Mouse (Mus musculus) liver, embryonic 12.5 days (tissue): ENCODE data around the gene Wdr43. TPM values are rescaled to one million over a fixed set of nuclear protein-coding genes. Genes with fewer than 3 reads are reported as not detected.

ENCODE experiments used
- polyA plus RNA-seq: library from polyadenylated mRNA; unstranded; fragments of >200 nt; fragmentation: Nextera tagmentation; extraction: Ambion mirVana; gene quantifications from 2 replicates; pipeline ENCODE4 v1.2.1, GENCODE M21; 2016

Wdr43 gene
- polyA plus RNA-seq, 1 experiment from 2014 or later, result 88.7 TPM

Other genes with a start within 250 kb of the Wdr43 start
- gene Gm4707, start 156.0 kb upstream of the Wdr43 start, polyA plus RNA-seq, result 1.7 and 2.8 TPM in 2 replicates
- gene Smchd1, start 140.6 kb upstream of the Wdr43 start, polyA plus RNA-seq, result 49.4 and 50.1 TPM in 2 replicates
- gene Ndc80, start 89.0 kb upstream of the Wdr43 start, polyA plus RNA-seq, result 37.7 and 39.0 TPM in 2 replicates
- gene Spdya, start 63.8 kb upstream of the Wdr43 start, polyA plus RNA-seq, result 0.21 and 0.37 TPM in 2 replicates
- 0.07 TPM in 1 of 2 replicates, not detected in the other for gene Togaram2, start 57.4 kb downstream of the Wdr43 start, polyA plus RNA-seq
- 0.02 TPM in 1 of 2 replicates, not detected in the other for gene Pcare, start 137.0 kb downstream of the Wdr43 start, polyA plus RNA-seq
- 0.35 and 0.87 TPM in 2 replicates for gene Clip4, start 152.6 kb downstream of the Wdr43 start, polyA plus RNA-seq